Mouse (Mus musculus) heart, postnatal 0 days (tissue): ENCODE data around the gene Pitpnb.

Source experiments
- CTCF ChIP-seq: IDR thresholded peaks from 2 replicates; pipeline ENCODE4 v1.5.1; 2016; ENCODE audit warnings: antibody characterized with exemption, control low read depth, low read depth
- EP300 ChIP-seq: IDR thresholded peaks from 2 replicates; pipeline ENCODE4 v1.6.1; 2016; ENCODE audit warnings: antibody characterized with exemption, low read depth

DNA sequence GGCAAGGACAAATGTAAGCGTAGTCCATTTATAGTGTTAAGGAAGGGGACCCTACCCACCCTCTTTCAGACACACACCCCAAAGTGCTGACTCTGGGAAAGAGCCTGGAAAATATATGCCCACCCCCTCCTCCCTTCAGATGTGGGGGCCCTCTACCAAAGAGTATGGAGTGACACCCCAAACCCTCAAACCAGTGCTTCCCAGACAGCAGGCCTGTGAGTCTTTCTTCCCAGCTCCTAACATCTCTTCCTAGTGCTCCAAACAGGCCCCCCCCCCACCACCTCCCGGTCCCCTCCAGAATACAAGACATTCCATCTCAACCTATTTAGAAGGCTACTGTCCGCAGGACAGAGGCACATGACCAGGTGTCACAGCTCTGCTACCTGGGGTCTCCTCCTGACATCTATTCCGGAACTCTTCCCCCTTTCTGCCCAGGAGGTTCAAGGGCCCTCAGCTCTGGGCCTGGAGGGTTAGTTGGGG lies 84.2 kb downstream of the Pitpnb start:
- TF ChIP-seq CTCF: no peak
- no peak for TF ChIP-seq EP300
